Mouse (Mus musculus) cerebellum, postnatal 25 days (tissue): ENCODE measurements around the gene Atp2a1.
"Not testable (repeated sequence)": the region's sequence is repeated elsewhere in the genome, so short reads cannot be mapped to it uniquely, and the experiment has no call there.

Source experiments
- DNase-seq, 2 experiments: peaks; one replicate each; pipeline ENCODE4 v3.0.0; 2021; ENCODE audit warnings: mixed read lengths in 2 of 2

The Atp2a1 gene

DNA sequence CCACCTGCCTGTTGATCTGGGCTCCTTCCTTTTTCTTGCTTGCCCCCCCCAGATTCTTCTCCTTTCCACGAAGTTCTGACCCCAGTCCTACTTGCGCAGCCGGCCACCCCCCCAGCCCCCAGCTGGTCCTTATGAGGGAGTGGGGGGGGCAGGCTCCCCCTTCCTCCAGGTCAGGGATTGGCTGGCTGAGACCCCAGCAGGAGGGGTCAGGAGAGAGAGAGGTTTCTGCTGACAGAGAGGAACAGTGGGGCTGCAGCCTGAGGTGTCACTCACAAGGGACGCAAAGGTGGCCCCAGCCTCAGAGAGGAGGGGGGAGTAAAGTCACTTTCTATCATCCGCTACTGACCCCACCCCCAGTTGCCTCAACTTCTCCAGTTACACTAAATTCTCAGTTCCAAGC lies at the start of gene Atp2a1:
Gene Atp2a1 (minus strand): TSS at position 105 of the 400 bp plus-strand sequence.
- DNase-seq: no peak

DNA sequence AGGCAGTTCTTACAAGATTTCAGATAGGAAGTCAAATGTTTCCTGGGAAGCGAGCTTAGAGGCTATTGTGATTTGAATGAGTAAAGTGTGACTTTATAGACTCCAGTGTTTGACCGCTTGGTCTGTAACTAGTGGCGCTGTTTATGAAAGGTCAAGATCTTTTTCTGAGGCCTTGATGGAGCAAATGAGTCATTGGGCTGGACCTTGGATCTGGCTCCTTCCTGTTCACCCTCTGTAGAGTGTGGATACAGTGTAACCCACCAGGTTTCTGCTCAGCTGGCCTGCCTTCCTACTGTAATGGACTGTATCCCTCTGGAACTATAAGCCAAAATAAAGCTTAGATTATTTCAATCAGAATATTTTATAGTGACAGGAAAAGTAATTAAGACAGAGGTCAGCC lies 48.4 kb upstream of the Atp2a1 start:
- DNase-seq: no peak

DNA sequence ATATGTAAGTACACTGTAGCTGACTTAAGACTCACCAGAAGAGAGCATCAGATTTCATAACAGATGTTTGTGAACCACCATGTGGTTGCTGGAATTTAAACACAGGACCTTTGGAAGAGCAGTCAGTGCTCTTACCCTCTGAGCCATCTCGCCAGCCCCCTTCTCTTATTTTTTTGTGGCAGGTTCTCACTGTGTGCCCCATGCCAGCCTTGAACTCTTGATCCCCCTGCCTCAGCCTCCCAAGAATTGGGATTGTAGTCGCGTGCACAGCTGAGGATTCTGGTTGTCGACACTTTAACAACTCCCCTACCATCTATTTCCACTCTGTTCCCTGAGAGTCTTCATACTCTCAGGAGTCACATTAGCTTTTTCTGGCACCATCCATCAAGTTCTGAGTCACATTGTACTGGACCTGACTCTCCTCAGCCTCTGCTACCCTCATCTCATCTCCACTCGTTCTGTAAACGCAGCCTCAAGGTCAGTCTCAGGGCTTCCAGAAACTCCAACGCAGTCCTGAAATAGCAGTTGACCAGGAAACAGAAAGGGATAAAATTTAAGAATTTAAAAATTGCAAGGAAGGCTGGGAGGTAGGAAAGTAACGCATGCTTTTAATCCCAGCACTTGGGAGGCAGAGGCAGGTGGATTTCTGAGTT lies 44.3 kb upstream of the Atp2a1 start:
- DNase-seq: no peak

DNA sequence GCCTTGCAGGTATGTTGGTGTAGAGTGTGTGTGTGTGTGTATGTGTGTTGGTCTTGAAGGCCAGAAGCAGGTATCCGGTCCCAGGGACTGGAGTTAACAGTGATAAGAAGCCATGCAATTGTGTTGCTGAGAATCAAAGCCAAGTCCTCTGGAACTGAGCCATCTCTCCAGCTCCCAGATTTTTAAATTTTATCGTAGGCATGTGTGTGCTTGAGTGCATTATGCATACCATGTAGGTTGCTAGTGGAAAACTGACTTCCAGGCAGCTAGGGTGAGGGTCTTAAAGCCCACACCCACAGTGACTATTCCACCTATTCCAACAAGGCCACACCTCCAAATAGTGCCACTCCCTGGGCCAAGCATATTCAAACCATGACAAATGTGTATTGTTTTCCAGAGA lies 42.0 kb upstream of the Atp2a1 start:
- DNase-seq: no peak

DNA sequence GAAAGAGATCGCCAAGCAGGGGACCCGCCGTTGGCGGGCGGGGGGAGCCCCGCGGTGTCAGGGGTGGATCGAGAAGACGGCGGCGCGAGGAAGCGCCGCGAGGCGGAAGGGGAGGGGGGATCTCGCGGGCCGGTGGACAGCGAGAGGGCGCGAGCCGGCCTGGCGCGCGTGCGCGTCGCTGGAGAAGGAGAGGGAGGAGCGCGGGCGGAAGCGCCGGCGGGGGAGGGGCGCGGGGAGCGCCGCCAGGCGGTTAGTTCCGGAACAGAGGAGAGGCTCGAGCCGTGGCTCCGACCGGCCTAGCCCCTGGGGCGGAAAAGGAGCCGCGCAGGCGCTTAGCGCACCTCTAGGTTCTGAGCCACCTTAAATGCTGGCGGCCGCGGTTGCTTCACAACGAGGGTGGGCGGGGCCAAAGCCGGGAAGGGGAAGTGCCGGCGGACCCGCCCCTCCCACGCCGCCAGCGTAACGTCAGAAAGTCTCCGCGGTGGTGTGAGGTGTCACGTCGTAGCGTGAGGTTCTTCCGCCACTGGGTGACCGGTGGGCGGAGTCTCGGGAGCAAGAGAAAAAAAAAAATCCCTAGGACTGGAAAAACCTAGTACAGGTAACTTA lies 40.5 kb upstream of the Atp2a1 start, which contains the start of gene Atxn2l:
Gene Atxn2l (minus strand): TSS at position 165 of the 606 bp plus-strand sequence.
- peak; percentile 99 to 100 for DNase-seq

DNA sequence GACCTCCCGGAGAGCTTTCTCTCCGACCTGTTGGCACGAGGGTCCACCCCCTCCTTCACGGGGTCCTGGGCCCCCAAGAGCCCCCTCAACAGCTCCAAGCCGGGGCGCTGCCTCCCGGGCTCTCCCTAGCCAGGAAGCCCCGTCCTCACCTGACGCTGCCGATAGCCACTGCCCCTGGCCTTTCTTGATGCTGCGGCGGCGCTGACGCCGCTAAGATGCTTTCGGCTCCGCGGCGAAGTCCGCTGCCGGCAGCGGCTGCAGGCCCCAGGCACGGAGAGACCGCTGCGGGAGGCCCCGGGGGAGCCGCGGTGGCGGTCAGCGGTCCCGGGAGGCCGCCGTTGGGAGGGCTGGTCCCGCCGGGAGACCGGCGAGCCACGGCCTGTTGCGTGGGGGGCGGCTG lies 39.8 kb upstream of the Atp2a1 start:
- no peak for DNase-seq

DNA sequence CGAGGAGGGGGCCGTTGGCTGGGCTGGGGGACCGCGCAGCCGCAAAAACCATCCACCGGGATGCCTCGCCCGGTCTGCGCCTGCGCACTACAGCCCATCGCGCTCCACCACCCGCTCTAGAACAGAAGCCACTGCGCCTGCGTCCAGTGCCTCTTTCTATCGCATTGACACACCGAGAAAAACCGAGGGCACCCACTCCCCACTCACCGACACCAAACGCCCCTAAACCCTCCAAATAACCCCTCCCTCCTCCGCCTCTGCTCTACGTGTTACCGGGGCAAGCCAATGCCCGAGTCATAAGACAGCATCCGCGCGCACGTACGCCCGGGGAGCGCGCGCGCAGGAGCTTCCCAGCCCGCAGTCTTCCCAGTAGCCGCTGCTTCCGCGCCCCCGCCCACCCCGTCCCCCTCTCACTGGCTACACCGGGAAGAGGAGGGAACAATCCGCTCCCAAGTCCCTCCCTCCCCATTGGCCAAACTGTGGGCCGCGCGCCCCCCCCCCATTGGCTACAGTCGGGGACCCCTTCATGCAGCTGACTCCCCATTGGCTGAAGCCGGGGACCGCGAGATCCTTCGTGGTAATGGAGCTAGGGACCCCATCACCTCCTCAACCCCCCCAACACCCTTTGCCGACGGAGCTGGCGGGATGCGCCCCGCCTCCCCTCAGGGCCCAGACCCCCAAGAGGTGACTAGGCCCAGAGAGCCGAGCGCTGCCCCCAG lies 39.3 kb upstream of the Atp2a1 start:
- DNase-seq: peak; percentile 96 to 97

DNA sequence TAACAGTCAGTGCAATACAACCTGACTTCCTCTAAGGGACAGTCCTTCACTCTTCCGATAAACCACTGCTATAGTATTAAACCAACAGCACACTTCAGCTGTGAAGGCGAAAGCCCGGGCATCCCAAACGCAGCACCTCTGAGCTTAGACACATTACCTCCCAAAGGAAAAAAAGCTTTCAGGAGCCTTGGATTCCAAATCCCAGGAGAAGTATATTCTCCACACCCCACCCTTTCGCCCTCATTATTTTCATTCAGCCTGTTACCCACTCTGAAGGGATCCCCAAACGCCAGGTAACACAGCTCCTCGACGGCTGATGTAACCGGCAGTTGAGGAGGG lies 38.7 kb upstream of the Atp2a1 start:
- no peak for DNase-seq

DNA sequence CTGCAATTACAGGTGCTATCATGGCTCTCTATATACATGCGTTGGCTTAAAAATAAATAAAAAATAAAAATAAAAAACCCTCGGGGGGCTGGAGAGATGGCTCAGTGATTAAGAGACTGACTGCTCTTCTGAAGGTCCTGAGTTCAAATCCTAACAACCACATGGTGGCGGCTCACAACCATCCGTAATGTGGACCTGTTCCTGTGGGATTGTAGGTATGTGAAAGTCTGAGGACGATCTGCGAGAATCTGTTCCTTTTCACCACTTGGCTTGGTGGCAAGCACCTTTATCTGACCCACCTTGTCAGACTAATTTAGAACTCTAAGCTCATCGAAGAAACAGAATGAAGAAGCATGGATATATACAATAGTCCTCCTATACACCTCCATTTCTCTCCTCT lies 36.5 kb upstream of the Atp2a1 start:
- no peak for DNase-seq

DNA sequence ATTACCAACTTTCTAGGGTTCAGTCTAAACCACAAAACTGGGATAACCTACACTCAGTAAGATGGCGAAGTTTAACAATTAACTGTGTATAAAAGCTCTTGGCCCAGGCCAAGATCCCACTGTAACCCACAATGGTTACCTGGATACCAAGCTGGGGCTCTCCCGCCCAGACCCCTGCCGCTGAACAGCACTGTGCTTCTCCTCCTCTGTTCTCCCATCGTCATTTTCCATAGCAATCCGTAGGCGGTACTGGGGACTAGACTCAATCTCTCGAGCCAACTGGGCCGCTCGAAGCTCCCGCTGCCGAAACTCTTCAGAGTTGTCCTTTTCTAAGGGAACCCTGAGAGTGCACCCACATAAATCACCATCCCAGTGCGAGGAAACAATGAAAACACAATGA lies 35.1 kb upstream of the Atp2a1 start:
- no peak for DNase-seq

DNA sequence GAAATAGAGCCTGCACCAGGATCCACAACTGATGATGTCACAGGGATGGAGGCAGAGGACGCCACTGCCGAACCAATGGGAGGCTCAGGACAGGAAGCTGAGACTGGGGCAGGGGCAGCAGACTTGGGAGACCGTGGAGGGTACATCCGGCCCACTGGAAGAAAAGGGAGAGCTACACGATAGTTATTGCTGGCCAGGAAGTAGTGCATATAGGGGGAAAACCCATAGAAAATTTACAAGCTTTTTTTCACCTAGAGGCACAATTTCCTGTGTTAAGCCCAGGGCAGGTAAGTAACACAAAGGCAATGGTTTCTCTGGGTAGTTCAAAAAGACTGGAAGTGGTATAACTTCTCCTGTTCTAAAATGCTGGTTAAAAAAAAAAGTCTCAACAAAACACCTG lies 33.6 kb upstream of the Atp2a1 start:
- no peak for DNase-seq

DNA sequence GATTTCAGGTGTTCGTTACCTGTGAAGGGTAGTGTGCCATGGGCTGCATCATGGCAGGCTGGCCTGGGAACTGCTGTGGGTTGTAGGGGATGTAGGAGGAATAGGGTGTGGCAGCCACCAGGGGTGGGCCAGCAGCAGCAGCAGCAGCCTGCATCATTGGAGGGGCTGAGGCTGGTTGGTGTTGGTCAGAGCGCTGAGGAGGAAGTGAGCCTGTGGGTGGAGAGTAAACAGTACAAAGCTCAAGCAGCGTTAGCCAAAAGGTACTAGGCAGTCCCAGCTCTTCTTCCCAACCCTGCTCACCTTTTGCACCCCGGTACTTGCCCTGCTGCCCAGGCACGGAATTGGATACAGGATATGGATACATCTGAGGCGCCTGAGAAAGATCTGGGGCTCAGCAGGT lies 31.2 kb upstream of the Atp2a1 start:
- no peak for DNase-seq

DNA sequence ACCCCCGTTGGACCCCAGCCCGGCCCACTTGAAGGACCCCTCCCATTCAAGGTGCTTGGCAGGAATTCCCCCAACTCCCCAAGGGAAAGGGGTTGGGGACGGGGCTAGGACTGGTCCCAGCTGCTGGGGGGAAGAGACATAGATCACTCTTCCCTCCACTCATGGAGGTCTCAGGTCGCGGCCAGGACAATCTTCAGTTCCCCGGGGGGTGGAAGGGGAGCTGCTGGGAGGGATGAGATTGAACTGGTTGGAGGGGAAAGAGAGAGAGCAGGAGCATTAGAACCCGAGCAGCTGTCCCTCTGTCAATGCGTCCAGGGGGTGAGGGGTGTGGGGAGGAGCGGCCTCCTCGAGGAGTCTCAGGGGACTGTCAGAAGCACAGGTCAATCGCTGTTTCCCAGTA lies 29.1 kb upstream of the Atp2a1 start:
- no peak for DNase-seq

DNA sequence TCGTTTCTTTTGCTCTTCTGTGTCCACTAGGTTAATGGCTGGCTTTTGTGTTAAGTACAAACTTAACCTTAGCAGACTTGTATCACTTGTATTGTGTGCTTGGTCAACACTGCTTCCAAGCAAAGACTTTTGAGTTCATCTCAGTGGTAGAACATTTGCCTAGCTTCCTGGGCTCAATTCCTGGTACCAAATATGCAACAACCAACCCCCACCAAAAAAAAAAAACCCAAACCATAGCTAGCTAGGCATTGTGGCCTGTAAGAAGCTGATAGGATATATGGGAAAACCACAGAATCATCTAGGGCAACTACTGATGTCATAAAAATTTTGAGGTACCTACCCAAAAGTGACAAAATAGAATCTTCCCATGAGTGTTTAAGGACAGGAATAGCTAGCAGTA lies 28.1 kb upstream of the Atp2a1 start:
- no peak for DNase-seq

DNA sequence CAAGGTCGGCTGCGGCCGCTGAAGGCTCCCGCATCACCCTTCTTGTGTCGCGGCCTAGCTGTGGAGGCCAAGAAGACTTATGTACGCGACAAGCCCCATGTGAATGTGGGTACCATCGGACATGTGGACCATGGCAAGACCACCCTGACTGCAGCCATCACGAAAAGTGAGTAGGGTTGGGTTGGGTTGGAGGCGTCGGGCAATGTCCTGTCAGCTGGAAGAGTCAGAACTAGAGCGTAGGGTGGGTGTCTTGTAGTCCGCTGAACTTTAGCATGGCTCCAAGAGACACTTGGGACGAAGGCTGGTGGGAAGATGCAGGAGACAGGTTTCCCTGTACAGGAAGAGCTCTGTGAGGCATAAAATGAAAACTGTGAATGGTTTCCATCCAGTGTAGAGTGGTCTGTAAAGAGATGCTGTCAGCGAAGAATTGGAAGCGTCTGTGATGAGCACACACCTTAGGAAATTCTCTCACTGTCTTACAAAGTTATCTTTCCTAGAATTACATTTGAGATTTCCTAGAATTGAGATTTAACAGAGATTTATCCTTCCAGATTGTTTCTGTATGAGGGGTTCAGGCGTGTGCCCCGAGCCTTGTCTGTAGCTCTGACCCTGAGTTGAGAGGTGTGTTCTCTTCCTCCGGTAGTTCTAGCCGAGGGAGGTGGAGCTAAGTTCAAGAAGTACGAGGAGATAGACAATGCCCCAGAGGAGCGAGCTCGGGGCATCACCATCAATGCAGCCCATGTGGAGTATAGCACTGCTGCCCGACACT lies 24.9 kb upstream of the Atp2a1 start:
- DNase-seq: not testable (repeated sequence)

DNA sequence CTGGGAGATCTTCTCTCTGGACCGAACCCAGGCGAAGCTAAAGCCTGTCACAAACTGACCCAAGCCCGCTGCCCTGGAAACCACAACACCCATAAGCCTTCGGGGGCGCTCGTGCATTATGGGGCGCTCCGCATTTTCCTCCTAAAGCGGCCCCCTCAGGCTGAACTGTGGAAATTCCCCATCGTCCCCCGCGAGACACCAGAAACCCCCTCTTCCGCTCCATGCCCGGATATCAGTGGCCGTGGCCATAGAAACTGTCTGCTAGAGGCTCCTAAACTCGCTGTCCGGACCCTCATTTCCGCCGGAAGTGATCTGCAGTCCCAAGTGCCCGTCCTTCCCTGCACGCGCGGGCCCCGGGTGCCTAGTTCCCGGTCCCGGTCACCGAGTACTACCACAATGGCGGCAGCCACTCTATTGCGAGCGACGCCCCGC lies 24.2 kb upstream of the Atp2a1 start, which contains the start of gene Tufm:
Gene Tufm (plus strand): TSS at position 310 of the 432 bp plus-strand sequence.
- DNase-seq: peak; percentile 95 to 96

DNA sequence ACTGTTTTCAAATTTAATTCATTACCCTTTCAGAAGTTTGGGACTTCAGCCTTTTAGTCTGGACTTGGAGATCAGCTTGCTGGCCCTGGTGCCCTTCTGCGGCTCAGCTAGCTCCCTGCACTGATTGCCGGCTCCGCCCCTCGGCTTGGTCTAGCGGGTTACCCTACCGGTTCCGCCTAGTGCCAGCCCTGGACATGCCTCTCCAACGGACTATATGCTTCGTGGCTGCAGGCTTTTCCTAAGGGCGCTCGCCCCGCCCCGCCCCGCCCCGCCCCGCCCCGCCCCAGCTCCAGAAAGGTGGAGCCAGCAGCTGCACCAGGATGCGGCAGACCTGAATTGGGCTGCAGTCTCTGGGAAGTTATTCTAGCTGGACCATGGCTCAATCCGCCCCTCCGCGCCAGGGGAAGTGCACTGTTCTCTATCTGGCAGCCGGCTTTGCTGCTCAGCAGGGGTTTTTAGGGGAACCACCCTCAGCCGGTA lies 19.5 kb upstream of the Atp2a1 start:
- peak; percentile 83 to 91 for DNase-seq

DNA sequence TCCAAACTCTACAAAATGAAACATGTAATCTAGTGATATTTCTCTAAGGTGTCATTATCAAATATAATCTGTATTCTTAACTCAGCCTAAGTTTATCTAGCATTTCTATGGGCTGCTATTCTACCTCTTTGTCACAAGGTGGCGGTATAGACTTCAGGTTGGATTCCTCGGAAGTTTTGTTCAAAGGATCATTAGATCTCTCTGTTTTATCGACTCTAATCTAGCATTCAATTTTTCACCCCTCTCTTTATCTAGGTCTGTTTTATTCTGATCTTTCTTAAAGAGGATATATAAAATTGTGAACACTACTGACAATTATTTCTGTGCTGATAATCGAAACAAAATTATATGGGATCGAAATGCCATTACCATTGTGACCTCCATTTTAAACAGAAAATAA lies 18.8 kb upstream of the Atp2a1 start:
- no peak for DNase-seq

DNA sequence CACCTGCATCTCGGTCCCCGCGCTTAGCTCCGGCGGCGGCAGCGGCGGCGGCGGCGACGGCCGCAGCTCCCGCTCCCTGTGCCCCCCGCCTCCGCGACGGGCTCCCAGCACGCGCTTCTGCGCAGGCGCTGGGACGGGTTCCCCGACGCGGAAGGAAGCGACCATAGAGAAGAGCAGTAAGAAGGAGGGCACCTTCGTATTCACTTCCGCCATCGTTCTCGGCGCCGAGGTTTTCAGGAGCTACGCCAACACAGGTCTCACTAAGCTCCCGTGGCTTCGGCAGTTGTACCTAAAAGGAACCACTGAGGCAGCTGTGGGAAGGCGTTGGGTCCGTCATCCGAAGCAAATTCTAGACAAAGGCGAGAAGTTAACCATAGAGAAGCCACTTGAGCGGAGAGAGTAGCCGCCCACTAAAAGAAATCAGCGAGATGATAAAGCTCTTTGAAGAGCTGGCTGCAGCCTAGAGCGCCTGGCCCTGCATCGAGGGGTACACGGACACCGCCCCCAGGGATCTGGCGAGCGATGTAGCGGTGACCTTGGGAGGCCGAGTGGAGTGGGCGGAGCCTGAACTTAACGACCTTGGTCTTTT lies 12.2 kb upstream of the Atp2a1 start, which contains the start of gene Sh2b1:
Gene Sh2b1 (minus strand): TSS at position 432 of the 589 bp plus-strand sequence.
- DNase-seq: peak; percentile 92 to 94

DNA sequence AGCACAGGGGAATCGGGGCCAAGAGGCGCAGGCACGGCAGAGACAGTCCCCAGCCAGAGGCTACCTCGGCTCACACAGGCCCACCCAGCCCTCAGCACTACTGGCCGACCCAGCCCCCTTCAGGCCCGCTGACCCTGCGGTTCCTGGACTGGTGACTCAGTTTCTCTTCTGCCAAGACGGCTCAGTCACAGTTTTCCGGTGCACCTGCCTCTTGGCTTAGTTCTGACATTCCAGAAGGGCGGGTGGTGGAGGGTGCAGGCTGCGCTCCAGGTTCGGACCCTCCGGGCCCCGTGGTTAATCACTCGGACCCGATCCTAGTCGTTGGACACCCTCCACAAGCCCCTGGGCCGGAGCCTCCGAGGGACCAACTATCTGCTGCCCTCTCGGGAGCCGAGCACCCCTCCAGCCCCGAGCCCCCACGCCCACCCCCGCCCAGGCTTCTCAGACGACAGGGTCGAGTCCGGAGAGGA lies 11.6 kb upstream of the Atp2a1 start:
- DNase-seq: peak in 1 of 2 experiments; percentile 59

DNA sequence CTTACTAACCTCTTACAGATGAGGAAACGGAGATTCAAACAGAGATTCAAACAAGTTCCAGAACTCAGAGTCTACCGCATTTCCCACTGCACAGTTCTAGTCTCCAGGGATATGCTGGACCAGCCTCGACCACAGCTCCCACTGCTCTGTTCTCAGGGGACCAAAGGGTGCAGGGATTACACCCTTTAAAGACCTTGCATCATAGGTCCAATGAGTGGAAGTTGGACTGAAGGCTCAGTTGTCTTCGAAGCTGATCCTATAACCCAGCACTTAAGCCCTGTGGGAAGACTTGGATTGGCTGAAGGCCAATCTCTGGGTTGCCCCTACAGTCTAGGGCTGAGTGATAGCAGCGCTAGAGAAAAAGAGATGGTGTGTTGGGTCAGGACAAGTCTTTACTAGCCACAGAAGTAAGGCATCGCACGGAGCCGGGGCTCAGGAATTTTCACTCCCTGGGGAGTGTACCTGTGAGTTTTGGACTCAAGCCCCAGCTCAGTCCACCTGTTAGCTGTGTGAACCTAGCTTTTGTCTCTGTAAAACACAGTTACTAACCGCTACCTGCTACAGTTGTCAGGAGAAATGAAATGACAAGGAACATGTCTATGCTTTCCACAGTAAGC lies 10.7 kb upstream of the Atp2a1 start:
- no peak for DNase-seq

DNA sequence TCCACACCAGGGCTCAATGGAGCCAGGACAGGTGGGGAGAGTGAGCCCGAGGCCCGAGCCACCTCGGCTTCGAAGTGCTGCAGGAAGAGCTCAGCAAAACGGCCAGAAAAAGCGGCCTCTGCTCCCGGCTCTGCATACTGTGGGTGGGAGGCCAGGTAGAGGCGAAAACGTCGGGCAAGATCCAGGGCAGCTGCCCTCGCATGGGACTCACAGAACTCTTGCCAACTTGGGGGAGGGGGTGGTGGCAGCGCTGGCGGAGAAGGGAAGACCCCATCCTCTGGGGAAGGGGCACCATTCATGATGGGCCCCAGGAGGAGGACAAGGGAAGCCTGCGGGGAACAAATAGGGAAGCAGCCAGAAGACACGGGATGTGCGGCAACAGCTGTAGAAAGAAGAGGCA lies 9.8 kb upstream of the Atp2a1 start:
- DNase-seq: no peak
